Mouse (Mus musculus): ENCODE data around the gene Lctl.

The Lctl gene

DNA sequence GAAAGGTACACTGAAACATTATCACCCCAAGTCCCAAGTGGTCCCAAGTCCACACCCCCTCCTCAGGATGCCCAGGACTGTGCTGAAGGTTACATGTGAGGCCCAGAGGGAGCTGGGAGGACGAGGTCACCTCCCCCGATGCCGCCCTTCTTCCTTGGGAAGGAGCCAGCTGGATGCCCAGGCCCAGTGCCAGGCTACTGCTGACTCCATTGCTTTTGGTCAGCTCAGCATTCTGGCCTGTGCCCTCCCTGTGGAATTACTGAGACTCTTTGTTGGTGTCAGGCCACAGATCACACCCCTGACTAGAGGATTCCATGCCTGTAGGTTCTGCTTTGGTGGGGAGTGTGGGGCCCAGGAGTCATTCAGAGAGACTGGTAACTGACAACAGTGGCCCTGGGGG lies at the start of gene Lctl:
Gene Lctl (plus strand): TSS at position 272 of the 400 bp plus-strand sequence.
- no peak for DNase-seq (ENCODE audit: low read depth, low spot score)

DNA sequence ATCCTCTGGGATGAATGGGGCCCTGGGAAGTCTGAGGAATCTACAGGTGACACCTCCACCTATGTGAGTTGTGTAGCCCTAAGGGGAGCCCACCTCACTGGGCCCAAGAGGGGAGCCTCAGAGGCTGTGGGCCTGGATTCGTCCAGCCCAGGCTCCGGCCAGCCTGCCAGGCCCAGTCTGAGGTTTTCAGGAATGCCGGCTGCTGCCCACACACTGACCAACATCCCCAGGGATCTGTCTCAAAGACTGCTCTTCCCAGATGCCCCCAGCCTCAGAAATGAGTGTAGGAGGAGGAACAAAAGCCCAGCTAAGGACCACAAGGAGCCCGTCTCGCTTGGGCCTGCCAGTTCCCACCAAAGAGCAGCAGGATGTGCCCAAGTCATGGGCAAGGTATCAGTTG lies 49.2 kb upstream of the Lctl start:
- DNase-seq (ENCODE audit: low read depth, low spot score) = no peak

DNA sequence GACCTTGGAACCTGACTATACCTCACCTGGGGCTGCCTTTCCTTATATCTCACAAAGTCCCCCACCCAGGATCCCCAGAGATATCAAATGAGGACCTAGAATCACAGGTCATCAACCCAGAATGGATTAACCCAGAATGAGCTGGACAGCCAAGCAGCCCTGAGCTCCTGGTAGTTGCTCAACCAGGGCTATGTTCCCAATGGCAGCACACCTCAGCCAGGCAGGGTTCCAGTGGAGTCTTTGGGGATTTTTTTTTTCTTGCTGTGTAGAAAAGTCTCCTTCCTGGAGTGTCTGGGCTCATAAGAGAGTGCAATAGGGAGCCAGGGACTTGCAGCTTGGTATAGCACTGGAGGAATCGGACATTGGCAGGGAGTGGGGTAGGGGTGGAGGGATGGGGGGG lies 48.4 kb upstream of the Lctl start:
- no peak for DNase-seq (ENCODE audit: low read depth, low spot score)

GRCm38 (mm10) chr9:64069131-64069530 lies 47.8 kb upstream of the Lctl start:
- DNase-seq (ENCODE audit: low read depth, low spot score) = no peak

GRCm38 (mm10) chr9:64070674-64071073 lies 46.3 kb upstream of the Lctl start:
- no peak for DNase-seq (ENCODE audit: low read depth, low spot score)

DNA sequence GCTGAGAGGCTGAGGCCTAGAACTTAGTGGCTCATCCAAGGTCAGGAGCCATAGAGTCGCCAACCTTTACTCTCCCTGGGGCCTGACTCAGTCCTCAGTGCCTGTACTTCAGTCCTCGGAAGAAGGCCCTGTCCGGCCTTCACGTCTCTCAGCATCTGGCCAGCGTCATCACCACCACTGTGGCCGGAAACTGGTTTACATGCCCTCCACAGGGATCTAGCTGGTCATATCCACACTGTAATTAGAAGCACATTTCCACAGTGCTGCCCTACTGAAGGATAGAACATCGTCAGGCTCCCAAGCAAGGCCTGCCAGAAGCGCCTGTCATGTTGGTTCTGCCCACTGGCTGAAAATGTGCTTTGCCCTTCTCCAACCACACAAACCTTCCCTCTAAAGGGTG lies 42.1 kb upstream of the Lctl start:
- DNase-seq (ENCODE audit: low read depth, low spot score) = no peak

DNA sequence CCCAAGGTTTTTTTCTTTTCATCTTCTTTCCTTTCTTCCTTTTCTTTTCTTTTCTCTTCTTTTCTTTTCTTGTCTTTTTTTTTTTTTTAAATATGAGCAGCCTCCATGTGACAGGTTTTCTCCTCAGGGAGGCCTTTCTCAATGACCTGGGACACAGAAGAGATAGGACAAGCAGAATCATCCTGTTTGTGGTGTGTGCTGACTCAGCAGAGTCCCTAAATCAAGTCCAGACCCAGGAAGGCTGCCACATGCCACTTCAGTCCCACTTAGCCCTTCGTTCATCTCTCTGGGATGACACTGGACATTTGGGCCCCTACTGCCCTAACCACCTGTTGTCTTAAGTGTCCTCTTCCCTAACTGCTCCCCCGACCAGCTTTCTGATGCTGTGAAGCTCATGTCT lies 40.5 kb upstream of the Lctl start:
- DNase-seq (ENCODE audit: low read depth, low spot score) = no peak

DNA sequence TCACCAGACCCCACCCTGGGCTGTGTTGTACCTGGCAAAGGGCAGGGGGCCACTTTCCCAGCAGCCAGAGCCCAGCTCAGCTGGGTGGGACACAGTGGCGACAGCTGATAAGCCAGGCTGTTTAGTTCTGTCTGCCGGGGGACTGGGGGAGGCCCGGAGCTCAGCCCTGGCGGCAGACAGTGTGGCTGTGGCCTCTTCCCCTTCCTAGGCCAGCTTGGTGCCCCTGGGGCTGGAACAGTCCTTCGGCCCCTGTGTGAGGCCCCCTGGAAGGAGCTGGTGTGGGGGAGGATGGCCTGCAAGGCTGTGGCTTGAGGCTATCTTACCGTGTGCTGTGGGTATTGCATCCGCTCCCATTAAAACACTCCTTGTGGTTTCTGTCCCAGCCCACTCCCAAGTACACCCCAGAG lies 38.6 kb upstream of the Lctl start:
- DNase-seq (ENCODE audit: low read depth, low spot score) = no peak

DNA sequence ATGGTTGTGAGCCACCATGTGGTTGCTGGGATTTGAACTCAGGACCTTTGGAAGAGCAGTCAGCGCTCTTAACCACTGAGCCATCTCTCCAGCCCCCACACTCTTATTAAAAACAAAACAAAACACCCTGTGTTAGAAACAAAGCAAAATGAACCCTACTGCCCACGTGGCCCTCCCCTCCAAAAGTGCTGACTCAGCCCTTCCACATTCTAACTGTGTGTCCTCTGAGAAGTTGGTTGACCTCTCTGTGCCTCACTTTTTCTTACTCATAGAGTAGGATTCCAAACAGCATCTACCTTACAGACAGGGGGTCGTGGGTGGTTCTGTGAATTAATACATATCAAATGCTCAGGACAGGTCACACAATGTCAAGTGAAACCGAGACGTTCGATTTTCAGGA lies 37.0 kb upstream of the Lctl start:
- no peak for DNase-seq (ENCODE audit: low read depth, low spot score)

- no peak for DNase-seq (ENCODE audit: low read depth, low spot score)
Measured at GRCm38 (mm10) chr9:64084231-64084630, 32.7 kb upstream of the Lctl start.

GRCm38 (mm10) chr9:64084661-64085399 lies 32.1 kb upstream of the Lctl start:
- DNase-seq (ENCODE audit: low read depth, low spot score) = no peak

GRCm38 (mm10) chr9:64085976-64086375 lies 31.0 kb upstream of the Lctl start:
- DNase-seq (ENCODE audit: low read depth, low spot score) = no peak

DNA sequence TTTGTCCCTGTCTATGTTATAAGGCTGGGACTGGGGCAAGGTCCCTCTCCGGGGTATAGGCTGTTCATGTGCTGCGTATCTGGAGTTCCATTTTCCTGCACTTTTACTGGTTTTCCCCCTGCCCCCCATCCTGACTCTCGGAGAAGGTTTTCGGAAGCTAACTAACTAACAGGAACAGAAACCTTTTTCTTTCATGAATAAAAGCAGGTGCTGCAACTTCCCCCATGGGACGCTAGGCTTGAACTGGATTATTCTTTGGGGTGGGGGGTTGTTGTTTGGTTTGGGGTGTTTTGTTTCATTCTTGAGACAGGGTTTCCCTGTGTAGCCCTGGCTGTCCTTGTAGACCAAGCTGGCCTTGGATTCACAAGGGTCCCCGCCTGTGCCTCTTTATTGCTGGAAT lies 30.4 kb upstream of the Lctl start:
- no peak for DNase-seq (ENCODE audit: low read depth, low spot score)

GRCm38 (mm10) chr9:64087461-64088235 lies 29.3 kb upstream of the Lctl start:
- peak; percentile 64 for DNase-seq (ENCODE audit: low read depth, low spot score)

GRCm38 (mm10) chr9:64088346-64088745 lies 28.6 kb upstream of the Lctl start:
- no peak for DNase-seq (ENCODE audit: low read depth, low spot score)

DNA sequence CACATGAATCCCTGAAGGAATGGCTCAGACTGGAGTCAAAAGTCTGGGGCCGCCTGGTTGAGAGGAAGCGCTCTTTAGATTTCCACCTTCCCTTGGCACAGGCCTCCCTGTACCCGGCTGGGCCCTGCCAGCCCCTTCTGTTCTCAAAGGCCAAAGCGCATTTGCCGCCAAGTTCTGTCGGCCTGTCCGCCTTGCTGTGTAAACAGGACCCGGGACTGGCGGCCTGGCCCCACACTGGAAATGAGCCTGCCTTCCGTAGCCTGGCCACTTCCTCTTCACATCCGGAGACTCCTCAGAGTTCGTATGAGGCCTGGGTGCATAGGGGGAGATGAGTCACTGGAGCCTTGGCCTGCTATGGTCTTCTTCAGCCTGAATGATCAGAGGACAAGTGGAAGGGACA lies 27.9 kb upstream of the Lctl start:
- no peak for DNase-seq (ENCODE audit: low read depth, low spot score)

- DNase-seq (ENCODE audit: low read depth, low spot score) = no peak
Measured at GRCm38 (mm10) chr9:64094083-64094482, 22.9 kb upstream of the Lctl start.

GRCm38 (mm10) chr9:64098282-64098681 lies 18.7 kb upstream of the Lctl start:
- DNase-seq (ENCODE audit: low read depth, low spot score) = no peak

GRCm38 (mm10) chr9:64100442-64100841 lies 16.5 kb upstream of the Lctl start:
- peak; percentile 61 for DNase-seq (ENCODE audit: low read depth, low spot score)

GRCm38 (mm10) chr9:64105301-64105700 lies 11.6 kb upstream of the Lctl start:
- no peak for DNase-seq (ENCODE audit: low read depth, low spot score)

DNA sequence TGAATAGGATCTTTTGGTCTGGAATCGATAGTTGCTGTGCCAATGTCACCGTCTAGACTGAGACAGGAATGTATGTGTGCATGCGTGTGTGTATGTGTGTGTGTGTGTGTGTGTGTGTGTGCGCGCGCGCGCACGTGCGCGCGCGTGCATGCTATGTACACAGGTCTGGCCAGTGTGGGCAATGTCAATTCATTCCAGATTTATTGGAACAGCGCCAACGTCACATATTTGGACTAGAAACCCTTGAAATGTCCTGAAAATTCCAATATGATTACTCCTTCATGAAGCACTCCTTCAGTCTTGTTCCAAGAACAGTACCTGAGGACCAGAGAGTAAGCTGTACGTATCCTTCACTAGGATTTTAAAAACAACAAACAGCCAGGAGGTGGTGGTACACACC lies 6.4 kb upstream of the Lctl start:
- DNase-seq (ENCODE audit: low read depth, low spot score) = no peak

DNA sequence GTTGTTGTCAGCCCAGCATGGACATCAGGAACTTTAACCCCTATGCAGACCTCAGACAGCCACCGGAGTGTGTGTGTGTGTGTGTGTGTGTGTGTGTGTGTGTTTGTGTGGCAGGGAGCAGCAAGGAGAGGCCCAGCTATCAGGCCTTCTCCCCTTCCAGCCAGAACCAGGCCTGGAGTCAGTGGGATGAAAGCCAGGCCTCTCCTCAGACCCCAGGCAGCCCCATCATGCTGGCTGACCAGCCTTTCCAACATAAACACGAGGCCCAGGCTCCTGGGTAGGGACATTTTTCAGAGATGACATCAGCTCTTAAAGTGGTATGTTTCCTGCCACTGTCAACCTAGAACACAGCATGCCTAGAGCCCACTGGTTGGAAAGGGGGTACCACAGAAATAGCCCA lies 2.3 kb upstream of the Lctl start:
- no peak for DNase-seq (ENCODE audit: low read depth, low spot score)

DNA sequence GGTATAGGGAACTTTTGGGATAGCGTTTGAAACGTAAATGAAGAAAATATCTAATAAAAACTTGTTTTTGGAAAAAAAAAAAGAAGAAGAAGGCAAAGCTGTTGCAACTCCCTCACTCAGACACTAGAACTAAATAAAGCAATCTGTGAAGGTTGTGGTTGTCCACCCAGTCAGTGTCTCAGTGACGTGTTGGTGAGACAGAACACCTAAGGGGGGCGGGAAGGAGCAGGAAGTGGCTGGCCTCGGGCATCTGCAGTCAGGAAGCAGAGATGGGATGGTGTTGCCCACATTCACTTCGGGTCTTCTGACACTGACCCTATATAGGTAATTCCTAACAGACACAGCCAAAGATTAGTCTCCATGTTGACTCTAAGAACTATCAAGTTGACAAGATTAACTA lies 1.2 kb upstream of the Lctl start:
- DNase-seq (ENCODE audit: low read depth, low spot score) = no peak
